Mouse (Mus musculus) lung, adult 18-20 months (tissue): ENCODE results near the gene Cx3cl1.

ENCODE experiments used
- DNase-seq, 2 experiments: peaks; one replicate each; pipeline ENCODE4 v3.0.0; 2022; ENCODE audit warnings: mixed read lengths in 2 of 2

The Cx3cl1 gene

GRCm38 (mm10) chr8:94771941-94772670, at the start of gene Cx3cl1:
Gene Cx3cl1 (plus strand): TSS chr8:94772009.
- DNase-seq, result peak; percentile 91 to 94

GRCm38 (mm10) chr8:94725998-94726397, 45.8 kb upstream of the Cx3cl1 start:
- DNase-seq, result no peak

- no peak for DNase-seq
Observed at GRCm38 (mm10) chr8:94729301-94729700, 42.5 kb upstream of the Cx3cl1 start.

GRCm38 (mm10) chr8:94733821-94734465, 37.9 kb upstream of the Cx3cl1 start:
- DNase-seq, result no peak

- no peak for DNase-seq
Observed at GRCm38 (mm10) chr8:94734735-94735350, 37.0 kb upstream of the Cx3cl1 start.

GRCm38 (mm10) chr8:94735426-94736094, 36.2 kb upstream of the Cx3cl1 start:
- peak; percentile 49 to 68 for DNase-seq

GRCm38 (mm10) chr8:94739829-94740228, 32.0 kb upstream of the Cx3cl1 start:
- no peak for DNase-seq

GRCm38 (mm10) chr8:94740591-94740990, 31.2 kb upstream of the Cx3cl1 start:
- no peak for DNase-seq

GRCm38 (mm10) chr8:94741726-94742125, 30.1 kb upstream of the Cx3cl1 start:
- no peak for DNase-seq

GRCm38 (mm10) chr8:94744484-94744883, 27.3 kb upstream of the Cx3cl1 start:
- no peak for DNase-seq

GRCm38 (mm10) chr8:94744972-94745371, 26.8 kb upstream of the Cx3cl1 start:
- no peak for DNase-seq

- DNase-seq, result no peak
Observed at GRCm38 (mm10) chr8:94745476-94746184, 26.2 kb upstream of the Cx3cl1 start, which contains the start of gene Ccl22. Gene Ccl22 (plus strand): TSS chr8:94745590.

- no peak for DNase-seq
Observed at GRCm38 (mm10) chr8:94746832-94747231, 25.0 kb upstream of the Cx3cl1 start.

- DNase-seq, result no peak
Observed at GRCm38 (mm10) chr8:94748363-94748762, 23.4 kb upstream of the Cx3cl1 start.

GRCm38 (mm10) chr8:94749942-94750341, 21.9 kb upstream of the Cx3cl1 start:
- DNase-seq, result no peak

GRCm38 (mm10) chr8:94751023-94751849, 20.6 kb upstream of the Cx3cl1 start:
- no peak for DNase-seq

- no peak for DNase-seq
Observed at GRCm38 (mm10) chr8:94754006-94754405, 17.8 kb upstream of the Cx3cl1 start.

- no peak for DNase-seq
Observed at GRCm38 (mm10) chr8:94754486-94754885, 17.3 kb upstream of the Cx3cl1 start.

GRCm38 (mm10) chr8:94767035-94767434, 4.8 kb upstream of the Cx3cl1 start:
- DNase-seq, result no peak

GRCm38 (mm10) chr8:94770945-94771344, 864 bp upstream of the Cx3cl1 start:
- DNase-seq, result peak; percentile 65 to 81

GRCm38 (mm10) chr8:94773048-94773447, 1.2 kb downstream of the Cx3cl1 start:
- no peak for DNase-seq

- DNase-seq, result no peak
Observed at GRCm38 (mm10) chr8:94773700-94774171, 1.9 kb downstream of the Cx3cl1 start.
